Mouse (Mus musculus) hindbrain, embryonic 13.5 days (tissue): ENCODE results near the gene D630023F18Rik. TPM values are rescaled to one million over a fixed set of nuclear protein-coding genes. Genes with fewer than 3 reads are reported as not detected.

Experiments used
- polyA plus RNA-seq: library from polyadenylated mRNA; unstranded; fragments of >200 nt; fragmentation: Nextera tagmentation; extraction: Ambion mirVana; gene quantifications from 2 replicates; pipeline ENCODE4 v1.2.1, GENCODE M21; 2015

The D630023F18Rik gene
- polyA plus RNA-seq, 1 experiment from 2014 or later = 0.70 TPM

Other genes starting within 250 kb of the D630023F18Rik start
- 10.9 and 11.1 TPM in 2 replicates for gene Plekhm3, start 166.4 kb downstream of the D630023F18Rik start, polyA plus RNA-seq
- not detected in 2 replicates for gene Akr1cl, start 90.5 kb downstream of the D630023F18Rik start, polyA plus RNA-seq
- gene Cryge, start 72.1 kb downstream of the D630023F18Rik start, polyA plus RNA-seq = not detected in 2 replicates
- not detected in 2 replicates for gene Crygd, start 59.8 kb downstream of the D630023F18Rik start, polyA plus RNA-seq
- not detected in 2 replicates for gene Crygc, start 49.5 kb downstream of the D630023F18Rik start, polyA plus RNA-seq
- gene Crygb, start 40.9 kb downstream of the D630023F18Rik start, polyA plus RNA-seq = 0.34 TPM in 1 of 2 replicates, not detected in the other
- gene Cryga, start 19.8 kb downstream of the D630023F18Rik start, polyA plus RNA-seq = not detected in 2 replicates
- gene Gm28845, start 3.7 kb downstream of the D630023F18Rik start, polyA plus RNA-seq = not detected in 2 replicates
- gene Idh1, start 63.3 kb upstream of the D630023F18Rik start, polyA plus RNA-seq = 500 and 521 TPM in 2 replicates
- 11.5 and 13.7 TPM in 2 replicates for gene Pikfyve, start 63.5 kb upstream of the D630023F18Rik start, polyA plus RNA-seq
- gene Pth2r, start 158.8 kb upstream of the D630023F18Rik start, polyA plus RNA-seq = 1.6 and 2.3 TPM in 2 replicates